Mouse (Mus musculus): Measurements from ENCODE around the gene Abca3.

- TF ChIP-seq POLR2A (IDR thresholded peaks at IDR 0.05; ENCODE audit: borderline replicate concordance, extremely low read depth, insufficient read depth, insufficient read length, poor library complexity, severe bottlenecking) (no peak), CTCF (IDR thresholded peaks at IDR 0.05; ENCODE audit: borderline replicate concordance, extremely low read depth, insufficient read depth, insufficient read length) (peak; percentile 72)
These were observed 38.1 kb downstream of the Abca3 start for GRCm38 (mm10) chr17:24389865-24390264.
